Mouse (Mus musculus) myocyte (in vitro differentiated cells): ENCODE data around the gene Rnf114. TPM values are rescaled to one million over a fixed set of nuclear protein-coding genes. Genes with fewer than 3 reads are reported as not detected.

Source experiments
- H3K27me3 ChIP-seq: one replicate; pipeline ENCODE4 v1.6.1; 2011; ENCODE audit not compliant: control insufficient read depth, insufficient read depth, insufficient read length
- H3K36me3 ChIP-seq: one replicate; pipeline ENCODE4 v1.6.1; 2011; ENCODE audit not compliant: control insufficient read depth, insufficient read depth
- H3K4me2 ChIP-seq: one replicate; pipeline ENCODE4 v1.6.1; 2011; ENCODE audit warnings: low read depth, control low read depth
- H3K4me3 ChIP-seq: one replicate; pipeline ENCODE4 v1.5.1; 2011; ENCODE audit warnings: mild to moderate bottlenecking, control low read depth, moderate library complexity
- H3K79me2 ChIP-seq: one replicate; pipeline ENCODE4 v1.6.1; 2011; ENCODE audit not compliant: control insufficient read depth, insufficient read depth
- H3ac ChIP-seq: one replicate; pipeline ENCODE4 v1.6.1; 2011; ENCODE audit not compliant: control insufficient read depth, insufficient read length
- CEBPB ChIP-seq: IDR thresholded peaks from 2 replicates; pipeline ENCODE4 v1.6.1; 2011; ENCODE audit warnings: mild to moderate bottlenecking, moderate library complexity; ENCODE audit not compliant: poor library complexity, insufficient read depth, severe bottlenecking
- E2F4 ChIP-seq: IDR thresholded peaks from one replicate; pipeline ENCODE4 v1.6.1; 2011; ENCODE audit warnings: mild to moderate bottlenecking, control low read depth, moderate library complexity; ENCODE audit not compliant: insufficient read depth
- MAX ChIP-seq: IDR thresholded peaks from one replicate; pipeline ENCODE4 v1.6.1; 2011; ENCODE audit warnings: low read depth, mild to moderate bottlenecking, control low read depth
- MYOD1 ChIP-seq, 3 experiments: IDR thresholded peaks; one replicate each; pipeline ENCODE4 v1.6.1; 2011; ENCODE audit warnings: control low read depth in 2 of 3, low read depth in 2 of 3, mild to moderate bottlenecking in 2 of 3, moderate library complexity in 1 of 3; ENCODE audit not compliant: insufficient read length in 2 of 3, control insufficient read depth in 1 of 3
- MYOG ChIP-seq, 3 experiments: IDR thresholded peaks; one replicate each; pipeline ENCODE4 v1.6.1; 2011; ENCODE audit warnings: control low read depth in 2 of 3, low read depth in 2 of 3, mild to moderate bottlenecking in 2 of 3; ENCODE audit not compliant: insufficient read length in 2 of 3, control insufficient read depth in 1 of 3, insufficient read depth in 1 of 3
- POLR2A ChIP-seq: IDR thresholded peaks from one replicate; pipeline ENCODE4 v1.6.1; 2011; ENCODE audit warnings: low read depth, mild to moderate bottlenecking, control low read depth, moderate library complexity; ENCODE audit not compliant: insufficient read length
- POLR2AphosphoS2 ChIP-seq: IDR thresholded peaks from one replicate; pipeline ENCODE4 v1.6.1; 2011; ENCODE audit warnings: low read depth, control low read depth; ENCODE audit not compliant: insufficient read length
- REST ChIP-seq: IDR thresholded peaks from one replicate; pipeline ENCODE4 v1.6.1; 2011; ENCODE audit warnings: mild to moderate bottlenecking, control low read depth, moderate library complexity; ENCODE audit not compliant: insufficient read depth, insufficient read length
- SRF ChIP-seq: IDR thresholded peaks from one replicate; pipeline ENCODE4 v1.6.1; 2011; ENCODE audit warnings: low read depth; ENCODE audit not compliant: control insufficient read depth, insufficient read length
- TCF12 ChIP-seq: IDR thresholded peaks from one replicate; pipeline ENCODE4 v1.6.1; 2011; ENCODE audit warnings: mild to moderate bottlenecking, control low read depth; ENCODE audit not compliant: poor library complexity, insufficient read depth, severe bottlenecking
- TCF3 ChIP-seq: IDR thresholded peaks from one replicate; pipeline ENCODE4 v1.6.1; 2011; ENCODE audit warnings: low read depth, control low read depth; ENCODE audit not compliant: insufficient read length
- USF1 ChIP-seq: IDR thresholded peaks from one replicate; pipeline ENCODE4 v1.6.1; 2011; ENCODE audit warnings: low read depth, mild to moderate bottlenecking, control low read depth, moderate library complexity
- polyA plus RNA-seq: library from polyadenylated mRNA; unstranded; fragments of >200 nt; fragmentation: generic; extraction: Trizol; gene quantifications from one replicate; pipeline ENCODE4 v1.2.1, GENCODE M21; 2012; ENCODE audit warnings: missing spikeins

Gene Rnf114
- 40.9 TPM for polyA plus RNA-seq

DNA sequence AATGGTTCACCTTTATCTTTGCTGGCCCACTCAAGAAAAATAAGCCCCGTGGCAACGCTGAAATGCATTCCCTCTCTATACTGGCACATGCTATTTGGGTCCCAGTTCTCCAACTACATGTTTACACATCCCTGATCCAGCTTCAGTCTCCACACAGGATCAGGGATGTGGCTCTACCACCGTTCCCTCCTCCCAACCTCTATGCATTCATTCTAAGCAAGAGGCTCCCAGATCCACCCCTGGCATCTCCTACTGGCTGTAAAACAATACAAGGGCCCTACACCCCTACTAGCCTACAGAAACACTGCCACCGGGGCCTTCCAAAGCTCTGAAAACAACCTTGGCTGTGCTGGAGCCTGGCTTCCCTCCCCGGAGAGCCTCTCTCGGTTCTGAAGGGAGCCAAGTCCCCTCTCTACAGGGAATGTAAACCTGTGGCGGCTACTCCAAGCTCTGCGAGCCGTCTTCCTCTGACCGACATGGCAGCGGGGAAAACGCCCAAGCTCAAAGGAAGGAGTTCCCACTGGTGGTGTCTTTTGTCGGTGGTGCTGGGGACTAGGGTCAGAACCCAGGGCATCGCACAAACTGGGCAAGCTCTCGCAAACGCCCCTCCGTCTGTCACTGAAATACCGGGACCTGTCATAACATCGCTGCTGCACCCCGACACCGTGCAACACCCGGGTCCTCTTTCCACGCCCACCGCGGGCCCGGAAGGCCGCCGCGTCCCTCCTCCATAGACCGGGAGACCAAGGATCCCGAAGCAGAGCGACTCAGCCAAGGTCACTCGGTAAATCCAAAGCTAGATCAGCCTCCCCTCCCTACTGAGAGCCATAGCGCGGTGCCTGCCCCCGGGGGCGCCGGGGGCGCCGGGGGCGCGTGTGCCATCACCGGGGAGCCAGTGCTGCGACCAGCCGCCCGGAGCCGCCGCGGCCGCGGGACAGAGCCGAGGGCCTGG is at the start of gene Rnf114:
TSS of gene Rnf114 (plus strand) at position 889 of the 952 bp plus-strand sequence.
- H3K36me3 ChIP-seq, result peaks cover 8% of the 10 kb centered on the region
- peak within 1 kb of the TSS; percentile 90 for H3ac ChIP-seq
- H3K4me3 ChIP-seq, result peak within 1 kb of the TSS; percentile 95
- TF ChIP-seq POLR2A, result no peak
- TF ChIP-seq POLR2AphosphoS2, result peak; percentile 20
- peak within 1 kb of the TSS; percentile 95 for H3K4me2 ChIP-seq
- H3K27me3 ChIP-seq, result no peaks in the 10 kb centered on the region
- peaks cover 54% of the 10 kb centered on the region for H3K79me2 ChIP-seq

DNA sequence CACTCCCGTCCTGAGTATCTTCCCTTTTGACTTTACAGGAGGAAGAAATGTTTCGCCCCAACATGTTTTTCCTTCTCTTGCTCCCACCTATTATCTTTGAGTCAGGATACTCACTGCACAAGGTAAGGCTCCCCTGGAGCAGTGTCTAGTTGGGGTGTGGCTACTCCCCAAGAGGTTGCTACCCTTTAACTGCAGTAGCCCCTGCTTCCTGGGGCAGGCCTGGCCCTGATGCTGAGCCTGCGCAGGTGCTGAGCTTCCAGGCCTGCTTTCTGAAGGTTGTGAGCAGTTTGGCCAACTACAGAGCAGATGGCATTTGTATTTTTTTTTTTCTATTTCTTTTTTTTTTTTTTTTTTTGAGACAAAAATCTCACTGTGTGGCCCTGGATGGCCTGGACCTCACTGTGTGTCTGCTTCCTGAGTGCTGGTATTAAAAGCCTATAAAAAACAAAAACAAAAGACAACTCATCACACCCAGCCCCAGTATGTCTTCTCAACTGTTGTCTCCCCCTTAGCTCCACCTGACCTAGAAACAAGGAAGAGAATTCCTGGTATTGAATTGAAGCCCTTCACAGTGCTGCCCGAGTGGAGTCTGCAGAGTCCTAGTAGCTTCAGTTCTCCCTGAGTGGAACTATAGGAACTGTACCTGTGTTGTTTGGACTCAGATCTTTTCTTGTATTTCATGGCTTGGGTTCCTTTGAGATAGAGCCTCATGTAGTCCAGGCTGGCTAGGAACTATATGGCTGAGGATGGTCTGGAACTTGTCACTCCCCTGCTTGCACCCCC is 48.8 kb upstream of the Rnf114 start:
- Histone ChIP-seq H3ac (no peak overlapping the region), H3K4me2 (no peak overlapping the region), H3K4me3 (no peak overlapping the region), H3K27me3 (no peaks in the 10 kb centered on the region), H3K79me2 (no peaks in the 10 kb centered on the region), H3K36me3 (peaks cover 32% of the 10 kb centered on the region)
- no peak for TF ChIP-seq E2F4
- no peak for TF ChIP-seq POLR2A
- TF ChIP-seq TCF3, result no peak
- TF ChIP-seq MYOG (IDR thresholded peaks at IDR 0.05; ENCODE audit: control insufficient read depth in 1 of 3, insufficient read depth in 1 of 3, insufficient read length in 2 of 3, low read depth in 2 of 3), result no peak
- no peak for TF ChIP-seq CEBPB
- TF ChIP-seq REST, result no peak

DNA sequence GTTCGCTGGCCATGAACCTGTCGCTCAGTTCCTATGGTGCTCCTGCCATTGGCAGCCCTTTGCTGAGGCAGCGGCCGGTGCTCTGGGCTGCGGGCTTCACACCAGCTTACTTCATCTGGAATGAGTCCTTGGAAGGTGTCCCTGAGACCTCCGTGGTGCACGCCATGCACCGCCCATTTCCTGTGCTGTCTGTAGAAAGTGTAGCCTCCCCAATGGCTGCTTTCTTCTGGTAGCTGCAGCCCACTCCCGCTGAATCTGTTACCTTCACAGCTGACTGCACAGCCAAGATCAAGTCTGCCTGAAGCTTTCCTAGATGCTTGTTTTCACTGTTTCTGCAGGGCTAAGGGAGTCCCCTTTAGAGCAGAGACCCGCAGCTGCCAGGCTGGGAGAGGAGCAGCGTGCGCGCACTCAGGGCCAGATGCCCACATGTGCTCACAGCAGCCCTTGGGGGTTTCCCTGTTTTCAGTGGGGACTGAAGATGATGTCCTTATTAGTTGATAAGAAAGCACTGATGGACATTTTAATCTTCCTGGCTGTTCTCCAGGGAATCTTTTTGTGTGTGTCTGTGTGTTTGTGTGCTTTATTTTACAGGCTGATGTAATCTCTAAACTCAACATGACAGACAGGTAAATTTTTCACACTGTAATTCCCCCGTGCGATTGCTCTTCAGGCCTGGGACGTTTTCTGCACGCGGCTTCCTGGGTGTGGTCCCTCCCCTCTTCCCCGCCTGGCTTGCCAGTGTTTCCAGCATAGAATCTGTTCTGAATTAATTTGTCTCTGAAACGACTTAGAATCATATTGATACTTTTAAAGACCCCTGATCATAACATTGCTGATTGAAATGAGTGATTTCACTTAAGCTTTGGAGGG is 46.3 kb upstream of the Rnf114 start:
- Histone ChIP-seq H3K36me3 (peaks cover 22% of the 10 kb centered on the region), H3K4me2 (no peak overlapping the region), H3ac (no peak overlapping the region), H3K4me3 (no peak overlapping the region), H3K79me2 (no peaks in the 10 kb centered on the region), H3K27me3 (no peaks in the 10 kb centered on the region)
- TF ChIP-seq SRF, result no peak
- TF ChIP-seq E2F4, result no peak

DNA sequence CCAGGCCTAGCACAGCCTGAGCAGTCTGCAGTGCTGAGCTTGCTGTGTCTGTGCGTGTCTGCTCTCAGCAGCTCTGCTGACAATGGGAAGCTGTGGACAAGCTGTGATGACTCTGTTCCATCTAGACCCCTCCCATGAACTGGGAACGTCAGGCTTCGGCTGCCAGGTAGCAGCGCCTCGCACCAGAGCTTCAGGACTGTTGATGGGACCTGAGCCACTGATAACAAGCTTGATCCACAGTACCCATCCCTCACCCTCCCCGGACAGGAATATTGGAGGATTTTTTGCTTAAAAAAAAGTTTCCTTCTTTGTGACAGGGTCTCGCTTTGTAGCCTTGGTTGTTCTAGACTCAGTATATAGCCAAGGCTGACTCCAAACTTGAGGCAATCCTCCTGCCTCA is 45.2 kb upstream of the Rnf114 start:
- TF ChIP-seq POLR2A, result no peak
- TF ChIP-seq MAX, result no peak
- no peak for TF ChIP-seq USF1
- no peak for TF ChIP-seq MYOG (IDR thresholded peaks at IDR 0.05; ENCODE audit: control insufficient read depth in 1 of 3, insufficient read depth in 1 of 3, insufficient read length in 2 of 3, low read depth in 2 of 3)
- no peak for TF ChIP-seq CEBPB
- TF ChIP-seq POLR2AphosphoS2, result no peak
- TF ChIP-seq TCF3, result no peak
- TF ChIP-seq MYOD1 (IDR thresholded peaks at IDR 0.05; ENCODE audit: control insufficient read depth in 1 of 3, insufficient read length in 2 of 3, low read depth in 2 of 3), result no peak
- no peak for TF ChIP-seq SRF
- no peak for TF ChIP-seq REST

DNA sequence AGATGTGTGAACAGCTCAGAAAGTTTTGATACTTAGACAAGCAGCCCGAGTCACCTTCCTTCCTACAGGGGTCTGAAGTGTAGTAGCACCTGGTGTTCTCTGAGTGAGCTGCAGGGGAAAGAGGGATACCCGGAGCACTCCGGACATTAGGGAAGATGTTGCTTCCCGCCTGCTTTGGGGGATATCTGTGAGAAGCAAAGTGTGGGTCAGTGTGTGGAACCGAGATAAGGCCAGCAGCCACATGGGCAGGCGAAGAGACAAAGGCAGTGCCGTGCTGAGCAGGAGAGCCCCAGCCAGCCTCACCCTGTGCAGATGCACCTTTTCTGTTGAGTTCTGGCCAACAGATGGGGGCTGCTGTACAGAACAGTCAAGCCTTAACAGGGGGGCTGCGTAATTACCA is 44.8 kb upstream of the Rnf114 start:
- no peak overlapping the region for H3ac ChIP-seq
- H3K4me2 ChIP-seq, result no peak overlapping the region
- TF ChIP-seq TCF3 (no peak), E2F4 (no peak), USF1 (no peak), SRF (no peak), POLR2A (no peak), POLR2AphosphoS2 (no peak), REST (no peak), CEBPB (no peak), MYOD1 (IDR thresholded peaks at IDR 0.05; ENCODE audit: control insufficient read depth in 1 of 3, insufficient read length in 2 of 3, low read depth in 2 of 3) (no peak), MYOG (IDR thresholded peaks at IDR 0.05; ENCODE audit: control insufficient read depth in 1 of 3, insufficient read depth in 1 of 3, insufficient read length in 2 of 3, low read depth in 2 of 3) (no peak), MAX (no peak), TCF12 (no peak)
- no peaks in the 10 kb centered on the region for H3K79me2 ChIP-seq
- peaks cover 22% of the 10 kb centered on the region for H3K36me3 ChIP-seq
- H3K27me3 ChIP-seq, result no peaks in the 10 kb centered on the region
- no peak overlapping the region for H3K4me3 ChIP-seq

More for the DNA sequence above, 45.2 kb upstream of the Rnf114 start:
- Histone ChIP-seq H3K4me2 (no peak overlapping the region), H3K79me2 (no peaks in the 10 kb centered on the region), H3ac (no peak overlapping the region), H3K4me3 (no peak overlapping the region), H3K36me3 (peaks cover 22% of the 10 kb centered on the region), H3K27me3 (no peaks in the 10 kb centered on the region)
